Mouse (Mus musculus) heart, adult 2 months (tissue): ENCODE data around the gene Hmga1b.

Experiments
- CTCF ChIP-seq: fragments of 200-600 bp; IDR thresholded peaks from 2 replicates; pipeline ENCODE4 v1.8.1; 2022; ENCODE audit warnings: antibody characterized with exemption, mild to moderate bottlenecking, moderate library complexity
- EP300 ChIP-seq: fragments of 200-500 bp; IDR thresholded peaks from 2 replicates; pipeline ENCODE4 v1.6.1; 2011; ENCODE audit warnings: low read depth, low read length, control low read depth; ENCODE audit not compliant: insufficient read depth
- POLR2A ChIP-seq: fragments of 200-500 bp; IDR thresholded peaks from 2 replicates; pipeline ENCODE4 v1.6.1; 2011; ENCODE audit warnings: mild to moderate bottlenecking, low read depth, low read length, control low read depth; ENCODE audit not compliant: insufficient read depth

DNA sequence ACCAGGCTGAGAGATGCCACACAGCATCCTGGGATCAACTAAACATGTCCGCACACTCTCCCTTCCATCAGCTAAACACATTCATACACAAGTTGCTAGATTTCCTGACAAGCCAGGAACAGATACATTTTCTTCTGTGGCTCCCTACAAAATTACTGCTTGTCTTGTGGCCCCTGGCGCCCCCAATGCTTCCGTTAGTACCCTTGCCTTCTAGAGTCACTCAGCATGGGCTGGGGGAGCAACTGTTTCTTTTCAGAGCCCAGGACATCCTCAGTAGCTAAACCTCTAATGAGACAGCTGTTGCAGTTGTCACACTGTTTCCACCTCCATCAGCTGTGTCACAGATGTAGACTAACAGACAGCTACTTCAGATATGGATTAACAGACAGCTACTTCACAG is 10.2 kb downstream of the Hmga1b start:
- no peak for TF ChIP-seq CTCF
- no peak for TF ChIP-seq EP300
- no peak for TF ChIP-seq POLR2A
